Mouse (Mus musculus): Measurements from ENCODE around the gene Fanca. TPM values are rescaled to one million over a fixed set of nuclear protein-coding genes. Genes with fewer than 3 reads are reported as not detected.

The Fanca gene
- polyA plus RNA-seq, 1 experiment: 51.2 TPM

DNA sequence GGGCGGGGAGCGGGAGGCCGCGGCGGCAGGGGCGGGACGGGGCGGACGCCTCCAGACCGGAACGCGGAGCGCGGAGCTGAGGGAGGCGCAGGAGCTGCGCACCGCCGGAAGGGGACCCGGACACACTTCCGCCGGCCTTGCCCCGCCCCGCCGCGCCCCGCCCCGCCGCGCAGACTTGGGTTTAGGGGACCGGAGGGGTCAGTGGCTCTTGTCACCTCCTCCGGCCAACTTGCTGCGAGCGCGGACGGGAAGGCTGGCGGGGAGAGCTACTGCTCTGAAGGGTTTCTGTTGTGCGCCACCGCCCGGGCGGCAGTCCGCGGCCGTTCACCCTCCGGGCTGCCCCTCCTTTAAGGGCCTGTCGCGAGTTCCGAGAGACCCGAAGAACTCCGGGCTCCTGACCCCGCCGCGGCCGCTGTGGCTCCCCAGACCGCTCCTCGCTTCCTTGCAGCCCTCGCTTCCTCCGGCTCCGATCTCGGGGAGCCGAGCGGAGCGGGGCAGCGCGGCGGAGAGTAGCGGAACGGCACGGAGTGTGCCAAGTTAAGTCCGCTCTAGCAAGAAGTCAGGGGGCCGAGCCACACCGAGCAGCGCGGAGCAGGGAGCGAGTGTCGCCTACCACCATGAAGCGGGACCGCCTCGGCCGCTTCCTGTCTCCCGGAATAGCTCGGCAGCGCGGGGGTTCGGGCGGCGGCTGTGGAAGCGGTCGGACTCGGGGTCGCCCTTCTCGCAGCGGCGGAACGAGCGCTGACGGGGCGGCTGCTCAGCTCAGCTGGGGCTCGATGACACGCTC, 64.1 kb downstream of the Fanca start, which contains the start of the genes Zfp276 and Vps9d1:
Gene Zfp276 (plus strand): TSS at position 97 of the 787 bp plus-strand sequence.
Gene Vps9d1 (minus strand): TSS at position 250 of the 787 bp plus-strand sequence.
- TF ChIP-seq GATA1 (IDR thresholded peaks at IDR 0.05; ENCODE audit: low read length): no peak

DNA sequence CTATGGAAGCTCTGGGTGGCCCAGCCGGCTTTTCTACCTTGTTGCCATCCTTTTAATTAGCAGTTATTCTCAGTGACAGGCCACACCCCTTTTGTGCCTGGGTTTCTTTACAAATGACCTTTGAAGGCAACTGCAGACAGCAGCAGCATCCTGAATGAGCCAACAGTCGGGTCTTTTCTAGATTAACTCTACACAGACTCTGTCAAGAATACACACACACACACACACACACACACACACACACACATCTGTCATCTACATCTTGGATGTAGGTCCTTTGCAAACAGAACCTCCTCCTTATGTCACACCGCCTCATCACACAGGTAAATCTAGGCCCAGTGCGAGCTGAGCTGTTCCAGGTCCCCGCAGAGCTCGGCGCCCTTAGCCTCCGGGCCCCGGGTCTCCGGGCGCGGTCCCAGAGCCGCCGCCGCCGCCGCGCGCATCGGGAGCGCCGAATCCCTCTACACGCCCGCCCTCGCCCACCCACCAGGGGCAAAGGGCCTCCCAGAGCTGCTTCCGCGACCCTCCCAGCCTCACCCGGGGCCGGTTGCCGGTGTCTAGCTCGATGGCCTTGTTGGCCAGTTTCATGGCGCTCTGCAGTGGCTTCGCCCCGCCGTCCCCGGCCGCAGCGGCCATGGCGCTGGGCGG, 64.8 kb downstream of the Fanca start:
- TF ChIP-seq GATA1 (IDR thresholded peaks at IDR 0.05; ENCODE audit: low read length): no peak

DNA sequence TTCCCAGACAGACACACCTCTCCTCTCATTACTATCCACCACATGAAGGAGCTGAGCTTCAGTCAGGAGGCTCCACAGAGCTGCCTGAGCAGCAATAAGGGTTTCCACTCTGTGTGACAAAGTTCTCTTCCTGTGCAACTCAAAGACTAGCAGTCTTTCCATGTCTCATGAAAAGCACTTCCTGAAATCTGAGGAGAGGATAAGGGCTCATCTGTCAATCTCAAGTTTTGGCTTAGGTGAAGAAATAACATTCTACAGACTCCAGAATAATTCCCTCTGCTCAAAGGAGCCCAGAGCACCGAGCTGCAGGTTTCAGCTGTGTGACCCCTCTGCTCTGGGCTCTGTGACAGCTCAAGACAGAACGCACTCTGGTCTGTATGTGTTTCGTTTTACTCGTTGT, 65.5 kb downstream of the Fanca start:
- TF ChIP-seq GATA1 (IDR thresholded peaks at IDR 0.05; ENCODE audit: low read length): no peak

DNA sequence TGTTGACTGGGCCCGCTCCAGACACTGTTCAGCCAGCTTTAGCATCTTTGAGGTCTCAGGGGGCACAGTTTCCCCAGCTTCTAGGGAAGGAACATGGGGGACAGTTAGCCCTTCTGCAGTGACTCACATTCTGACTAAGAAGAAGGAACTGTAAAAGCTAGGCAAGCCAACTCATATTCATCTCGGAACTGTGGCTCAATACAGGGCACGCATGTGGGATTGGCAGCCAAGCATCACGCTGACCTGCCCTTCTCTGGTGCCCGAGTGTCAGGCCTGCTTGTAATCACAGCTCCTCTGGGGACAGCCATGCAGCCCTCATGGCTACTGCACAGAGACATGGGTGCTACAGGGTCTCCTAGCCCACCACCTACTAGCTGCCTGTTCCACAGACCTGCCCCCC, 67.4 kb downstream of the Fanca start:
- no peak for TF ChIP-seq GATA1 (IDR thresholded peaks at IDR 0.05; ENCODE audit: low read length)

DNA sequence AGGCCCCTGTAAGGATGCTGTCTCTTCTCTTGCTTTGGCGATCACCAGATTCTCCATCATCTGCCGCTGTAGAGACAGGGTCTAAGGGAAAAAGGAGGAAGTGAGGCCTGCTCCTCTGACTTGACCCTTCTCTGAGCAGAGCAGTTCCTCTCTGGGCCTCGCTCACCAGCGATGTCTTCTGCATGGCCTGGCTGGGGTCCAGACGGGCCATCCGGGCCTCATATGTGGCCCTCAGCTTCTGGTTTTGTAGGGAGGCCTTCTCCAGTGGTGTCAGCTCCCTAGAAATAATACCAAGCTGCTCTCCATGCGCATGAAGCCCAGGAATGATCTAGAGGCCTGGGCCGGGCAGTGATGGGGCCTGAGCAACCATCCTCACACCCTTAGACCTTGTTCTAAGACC, 69.8 kb downstream of the Fanca start:
- no peak for TF ChIP-seq GATA1 (IDR thresholded peaks at IDR 0.05; ENCODE audit: low read length)

DNA sequence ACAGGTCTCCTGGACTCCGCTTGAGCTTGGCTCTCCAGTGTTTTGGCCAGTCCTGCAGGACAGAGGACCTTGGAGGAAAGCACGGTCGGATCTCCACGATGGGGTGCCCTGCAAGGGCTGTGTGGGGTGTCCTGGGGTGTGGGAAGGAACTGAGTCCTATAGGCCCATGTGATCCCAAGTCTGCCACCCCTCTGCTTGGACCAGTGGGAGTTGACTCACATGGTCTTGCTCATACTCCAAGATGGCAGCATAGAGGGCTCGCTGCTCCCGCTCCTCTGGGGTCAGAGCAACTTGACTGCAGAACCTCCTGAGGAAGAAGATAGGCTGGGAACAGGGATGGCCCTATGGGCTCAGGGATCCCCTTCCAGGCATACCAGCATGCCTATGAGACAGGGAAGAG, 70.6 kb downstream of the Fanca start:
- no peak for TF ChIP-seq GATA1 (IDR thresholded peaks at IDR 0.05; ENCODE audit: low read length)

DNA sequence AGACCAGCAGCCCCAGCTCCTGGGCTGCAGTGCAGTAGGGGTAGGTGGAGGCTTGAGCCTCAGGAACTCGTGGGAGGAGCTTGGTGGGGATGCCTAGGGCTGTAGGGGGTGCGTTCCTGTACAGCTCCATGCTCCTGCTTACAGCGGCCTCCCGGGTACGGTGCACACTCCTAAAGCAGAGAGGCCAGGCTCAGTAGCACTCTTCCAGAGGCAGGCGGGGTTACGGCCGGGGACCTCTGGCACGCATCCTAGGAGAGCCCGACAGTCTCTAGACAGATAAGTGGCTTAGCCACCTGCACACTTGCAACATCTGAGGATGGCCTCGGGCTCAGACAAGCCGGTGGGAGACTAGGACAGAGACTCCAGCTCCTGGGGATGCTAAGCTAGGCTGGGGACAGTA, 72.8 kb downstream of the Fanca start:
- TF ChIP-seq GATA1 (IDR thresholded peaks at IDR 0.05; ENCODE audit: low read length): no peak

DNA sequence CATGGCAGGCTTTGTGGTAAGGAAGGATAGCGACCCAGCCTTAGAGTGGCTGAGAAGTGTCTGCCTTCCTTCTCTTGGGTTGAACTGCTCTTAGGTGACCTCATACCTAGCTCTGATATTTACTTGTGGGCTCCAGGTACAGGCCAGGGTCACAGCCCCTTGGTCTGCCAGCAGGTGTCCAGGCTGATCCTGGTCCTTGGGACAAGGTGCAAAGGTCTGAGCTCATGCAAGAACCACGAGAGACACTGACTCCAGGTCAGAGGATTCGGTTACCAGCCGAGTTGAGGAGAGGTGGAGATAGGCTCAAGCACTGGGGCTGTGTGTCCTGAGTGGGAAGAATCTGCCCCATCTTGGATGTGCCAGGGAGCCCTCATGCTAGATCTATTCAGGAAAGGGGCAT, 74.0 kb downstream of the Fanca start:
- no peak for TF ChIP-seq GATA1 (IDR thresholded peaks at IDR 0.05; ENCODE audit: low read length)

DNA sequence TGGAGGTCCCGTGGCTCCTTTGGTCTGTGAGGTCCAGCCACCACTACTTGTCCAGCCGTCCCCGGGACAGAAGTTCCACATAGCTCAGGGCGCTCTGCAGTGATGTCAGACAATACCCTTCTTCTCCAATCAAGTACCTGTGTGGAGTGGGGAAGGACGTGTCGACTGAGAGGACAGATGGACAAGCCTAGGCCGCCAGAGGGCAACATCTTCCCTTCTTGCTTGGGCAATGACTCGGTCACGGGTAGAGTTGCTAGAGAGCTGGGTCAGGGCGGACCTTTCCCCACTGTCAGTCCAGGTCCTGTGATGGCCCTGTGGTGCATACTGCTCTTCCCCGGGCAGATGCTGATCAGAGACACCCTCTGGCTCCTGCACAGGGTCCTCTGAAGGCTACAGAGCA, 75.3 kb downstream of the Fanca start:
- no peak for TF ChIP-seq GATA1 (IDR thresholded peaks at IDR 0.05; ENCODE audit: low read length)

DNA sequence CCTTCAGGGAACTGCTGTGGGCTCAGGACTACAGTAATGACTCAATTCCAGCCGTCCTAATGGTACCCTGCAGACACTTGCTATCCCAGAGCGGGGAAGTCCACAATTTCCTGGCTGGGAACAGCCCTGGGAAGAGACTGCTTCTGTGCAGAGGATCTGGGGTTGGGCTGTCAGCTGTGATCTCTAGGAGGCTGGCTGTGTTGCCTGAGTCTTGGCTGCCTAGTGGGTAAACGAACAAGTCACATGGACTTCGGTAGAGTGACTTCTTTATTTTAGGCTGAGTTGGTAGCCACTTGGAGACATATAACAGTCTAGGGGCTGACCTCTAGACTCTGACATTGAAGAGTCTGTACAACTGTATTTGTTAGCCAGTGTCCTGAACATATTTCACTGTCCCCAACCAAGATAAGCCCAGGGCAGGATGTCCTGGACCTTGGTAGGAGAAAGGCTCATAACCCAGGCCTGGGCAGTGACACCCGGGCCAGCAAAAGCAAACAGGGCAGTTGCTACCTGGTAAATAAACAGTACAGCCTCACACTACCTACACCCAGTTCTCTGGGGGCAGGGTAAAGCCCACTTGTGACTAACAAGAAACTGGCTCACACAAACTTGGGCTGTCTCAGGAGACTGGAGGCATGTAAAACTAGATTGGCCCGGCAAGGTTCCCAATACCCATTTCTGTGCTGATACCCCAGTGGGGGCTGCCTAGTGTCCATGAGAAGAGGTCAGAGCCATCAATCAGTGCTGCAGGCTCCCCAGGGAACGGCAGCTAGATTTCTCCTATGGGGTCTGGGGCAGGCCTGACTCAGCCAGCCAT, 76.1 kb downstream of the Fanca start:
- TF ChIP-seq GATA1 (IDR thresholded peaks at IDR 0.05; ENCODE audit: low read length): no peak

DNA sequence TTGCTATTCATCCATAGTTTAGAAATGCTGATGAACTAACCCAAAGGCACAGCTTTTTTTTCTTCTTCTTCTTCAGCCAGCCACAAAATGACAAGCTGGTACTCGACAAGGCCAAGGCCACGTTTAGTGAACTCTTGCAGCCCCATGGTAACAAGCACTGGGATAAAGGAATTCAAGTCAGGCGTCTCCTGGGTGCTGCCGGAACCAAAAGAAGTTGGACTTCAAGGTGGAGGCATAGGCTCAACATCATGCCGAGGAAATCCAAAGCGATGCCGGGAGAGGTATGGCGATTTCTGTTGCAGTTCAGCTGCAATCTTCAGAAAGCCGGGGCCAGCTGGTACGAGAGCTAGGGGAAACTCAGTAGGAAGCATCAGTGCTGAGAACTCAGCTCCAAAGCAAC, 79.0 kb downstream of the Fanca start:
- TF ChIP-seq GATA1 (IDR thresholded peaks at IDR 0.05; ENCODE audit: low read length): no peak

DNA sequence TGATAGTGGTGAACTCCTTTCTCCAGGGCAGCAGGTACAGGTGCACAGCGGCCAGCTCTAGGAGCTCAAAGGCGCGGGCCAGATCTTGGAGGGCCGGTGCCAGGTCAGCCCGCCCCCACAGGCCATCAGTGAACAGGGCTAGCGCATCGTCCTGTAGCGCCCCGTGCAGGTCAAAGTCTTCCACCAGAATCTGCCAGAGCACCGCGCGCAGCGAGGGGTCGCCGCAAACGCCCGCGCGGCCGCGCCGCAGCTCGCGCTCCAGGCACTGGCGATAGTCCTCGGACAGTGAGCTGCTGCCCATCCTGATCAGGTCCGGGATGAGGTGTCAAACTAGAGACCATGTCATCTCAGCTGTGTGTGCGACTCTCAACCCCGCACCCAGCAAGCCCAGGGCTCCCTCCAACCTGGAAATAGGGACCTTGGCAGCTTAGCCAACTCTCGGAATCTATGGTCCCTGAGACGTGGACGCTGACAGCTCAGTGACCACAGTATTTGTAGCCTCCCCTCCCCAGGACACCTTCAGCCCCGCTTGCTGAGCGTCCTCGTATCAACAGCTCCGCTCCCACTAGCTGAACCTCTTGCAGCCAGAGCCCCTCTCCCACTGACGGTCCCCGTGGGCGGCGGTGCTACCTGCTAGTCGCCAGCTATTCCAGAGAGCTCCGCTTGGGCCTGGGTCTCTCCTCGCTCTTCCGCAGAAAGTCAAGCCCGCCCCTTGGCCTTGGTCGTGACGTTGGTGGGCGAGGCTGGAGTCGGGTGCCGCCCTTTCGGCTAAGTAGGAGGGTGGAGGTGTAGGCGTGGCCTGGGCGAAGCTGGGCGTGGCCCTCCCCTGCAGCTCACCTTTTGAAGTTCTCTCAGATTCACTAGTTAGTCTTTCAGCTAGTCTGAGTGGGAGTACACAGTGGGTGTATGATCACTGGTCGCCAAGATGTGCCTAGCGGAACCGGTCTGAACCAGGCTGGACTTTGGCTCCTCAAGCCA, 82.6 kb downstream of the Fanca start, which contains the start of gene Spata2l:
Gene Spata2l (minus strand): TSS at position 714 of the 978 bp plus-strand sequence.
- TF ChIP-seq GATA1 (IDR thresholded peaks at IDR 0.05; ENCODE audit: low read length): no peak

DNA sequence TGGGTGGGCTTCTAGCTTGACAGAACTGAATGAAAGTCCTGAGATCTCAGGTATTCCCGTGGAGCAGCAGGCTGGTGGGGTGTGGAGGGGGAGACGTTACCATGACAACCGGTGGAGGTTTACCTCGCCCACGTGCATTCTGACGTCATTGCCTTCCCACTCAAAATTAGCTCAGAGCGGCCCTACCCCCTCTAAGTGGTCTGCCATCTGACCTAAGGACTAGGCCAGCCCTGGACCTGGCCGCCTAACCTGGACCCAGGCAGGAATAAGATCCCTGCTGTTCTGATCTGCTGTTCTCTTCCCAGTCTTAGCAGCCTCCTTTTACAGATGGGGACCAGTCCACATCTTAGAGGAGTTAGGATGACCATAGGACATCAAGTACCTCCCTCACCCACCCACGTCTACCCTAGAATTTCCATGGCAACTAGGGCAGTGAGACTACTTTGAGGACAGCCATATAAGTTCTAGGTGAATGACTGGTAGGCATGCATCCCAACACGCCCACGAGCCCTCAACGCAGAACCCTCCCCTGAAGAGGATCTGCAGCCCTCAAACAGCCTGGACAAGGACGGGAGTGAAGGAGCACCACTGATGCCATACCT, 83.4 kb downstream of the Fanca start:
- TF ChIP-seq GATA1 (IDR thresholded peaks at IDR 0.05; ENCODE audit: low read length): no peak

DNA sequence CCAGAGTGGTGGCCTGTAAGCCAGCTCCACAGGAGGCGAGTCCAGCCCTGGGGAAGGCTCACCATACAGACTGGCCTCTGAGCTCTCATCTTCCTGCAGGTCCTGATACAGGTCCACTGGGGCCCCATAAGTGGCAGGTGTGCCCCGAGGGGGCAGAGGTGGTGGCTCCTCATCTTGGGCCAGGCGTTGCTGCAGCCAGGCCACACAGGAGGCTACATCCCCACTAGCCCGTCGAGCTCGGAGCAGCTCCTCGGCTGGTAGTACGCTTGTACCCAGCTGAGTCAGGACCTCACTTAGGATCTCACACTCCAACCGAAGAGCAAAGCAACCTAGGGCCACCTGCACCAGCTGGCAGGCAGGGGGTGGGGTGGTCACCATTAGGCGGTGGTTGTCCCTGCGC, 84.6 kb downstream of the Fanca start:
- no peak for TF ChIP-seq GATA1 (IDR thresholded peaks at IDR 0.05; ENCODE audit: low read length)

Measured in G1E-ER4 (cell line).